Mouse (Mus musculus) MEL-GATA-1-ER (cell line): ENCODE results near the gene Agr2.
A peak's percentile ranks its signal among the peaks of the same experiment; 100 is the strongest.

Experiments
- DNase-seq: peaks from one replicate; pipeline ENCODE4 v3.0.0-alpha.2; 2012; ENCODE audit warnings: low read depth; ENCODE audit errors: extremely low read depth

Gene Agr2

DNA sequence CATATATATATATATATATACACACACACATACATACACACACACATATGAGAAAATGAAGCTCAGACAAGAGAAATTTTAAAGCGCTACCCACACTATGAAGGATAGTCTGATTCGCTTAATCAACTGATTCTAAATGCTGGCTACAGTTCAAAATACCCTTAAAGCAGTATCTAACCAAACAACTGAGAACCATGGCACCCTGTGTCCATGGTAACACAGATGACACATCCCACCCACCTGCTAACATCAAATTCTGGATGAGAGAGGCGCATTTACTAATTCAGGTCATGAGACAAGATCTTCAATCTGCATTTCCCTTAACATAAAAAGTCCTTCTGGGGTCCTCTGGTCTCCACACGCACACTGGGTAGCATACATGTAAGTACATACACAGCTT is 33.4 kb downstream of the Agr2 start:
- no peak for DNase-seq

DNA sequence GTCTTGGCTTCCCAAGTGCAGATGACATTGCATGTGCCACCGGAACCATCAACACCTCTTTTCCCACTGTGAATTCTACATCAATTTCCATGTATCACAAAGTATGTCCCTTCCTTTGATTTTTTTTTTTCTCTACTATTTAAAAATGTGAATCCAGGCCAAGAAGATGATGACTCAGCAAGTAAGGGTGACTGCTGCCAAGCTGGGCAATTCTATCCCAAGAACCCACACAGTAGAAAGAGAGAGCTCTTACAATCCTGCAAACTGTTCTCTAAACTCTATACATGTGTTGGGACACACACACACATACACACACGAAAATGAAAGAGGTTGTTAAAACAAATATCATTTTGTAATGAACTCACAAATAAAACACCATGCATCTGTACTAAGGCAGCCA is 34.5 kb downstream of the Agr2 start:
- no peak for DNase-seq

DNA sequence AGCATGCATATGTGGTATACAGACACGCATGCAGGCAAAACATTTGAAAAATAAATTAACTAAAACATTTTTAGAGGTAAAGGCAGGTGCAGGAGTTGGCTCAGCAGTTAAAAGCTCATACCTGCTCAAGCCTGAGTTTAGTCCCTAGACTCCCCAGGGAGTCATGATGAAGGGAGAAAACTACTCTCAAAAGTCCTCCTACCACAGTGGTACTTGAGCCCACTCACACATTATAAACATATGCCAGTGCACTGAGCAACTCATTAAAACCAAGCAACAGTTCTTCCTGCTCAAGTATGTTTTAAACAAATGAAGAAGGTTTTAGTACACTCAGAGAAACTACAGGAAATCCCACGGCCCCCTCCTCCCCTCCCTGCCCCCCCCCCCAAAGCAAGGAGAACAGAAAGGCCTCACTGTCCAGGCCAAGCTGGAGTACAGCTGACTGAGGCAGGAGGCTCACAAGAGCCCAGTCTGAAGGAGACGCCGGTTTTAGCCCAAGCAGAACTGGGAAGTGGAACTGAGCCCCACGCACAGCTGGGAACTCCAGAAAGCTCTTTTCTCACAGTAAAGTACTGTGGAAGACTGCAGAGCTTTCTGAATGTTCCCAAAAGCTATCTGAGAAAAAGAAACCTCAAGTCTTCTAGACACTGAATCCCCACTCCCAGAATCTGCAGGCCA is 36.4 kb downstream of the Agr2 start:
- no peak for DNase-seq

DNA sequence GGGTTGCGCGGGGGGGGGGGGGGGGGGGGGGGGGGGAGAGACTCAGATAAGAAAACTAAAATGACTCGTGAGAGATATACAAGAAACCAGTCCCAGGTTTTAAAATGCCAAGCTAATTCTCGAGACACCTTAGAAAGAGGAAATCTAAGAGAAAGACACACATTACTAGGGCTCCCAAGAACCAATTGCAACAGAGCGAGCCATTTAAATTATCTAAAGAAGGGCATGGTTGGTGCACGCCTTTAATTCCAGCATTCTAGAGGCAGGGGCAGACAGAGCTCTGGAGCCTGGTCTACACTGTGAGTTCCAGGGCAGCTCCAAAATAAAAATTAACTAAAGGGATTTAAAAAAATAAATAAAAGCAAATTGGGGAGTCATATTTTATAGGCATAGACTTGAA is 37.0 kb downstream of the Agr2 start:
- DNase-seq = peak; percentile 9

DNA sequence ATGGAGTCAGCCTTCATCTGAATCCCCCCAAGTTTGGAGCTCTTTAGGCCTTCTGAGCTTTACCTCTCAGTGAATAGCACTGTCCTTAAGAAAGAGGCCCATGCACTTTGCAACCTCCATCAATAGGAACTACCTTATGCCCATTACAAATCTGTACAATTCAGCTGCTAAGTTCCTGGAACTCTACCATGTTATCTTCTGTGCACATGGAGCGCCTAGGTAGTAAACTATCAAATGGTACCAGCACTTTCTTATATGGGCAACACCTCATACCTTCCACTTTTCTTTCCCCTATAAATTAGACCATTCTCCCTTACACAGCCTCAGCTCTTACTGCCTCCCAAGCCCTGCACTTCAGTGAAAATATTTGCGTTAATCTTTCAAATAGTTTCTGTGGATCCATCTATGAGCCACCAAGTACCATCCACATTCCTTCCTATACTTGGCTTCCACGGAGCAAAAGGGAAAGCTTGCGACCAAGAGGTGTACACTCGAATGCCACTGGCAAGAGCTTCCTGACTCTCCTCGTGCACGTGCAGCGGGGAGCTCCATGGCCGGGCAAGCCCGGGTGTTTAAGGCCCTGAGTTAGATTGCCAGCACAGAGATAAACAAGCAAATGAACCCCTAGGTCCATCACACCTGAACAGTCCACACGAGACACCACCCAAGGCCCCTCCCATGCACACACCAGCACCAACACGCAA is 38.1 kb downstream of the Agr2 start:
- no peak for DNase-seq

DNA sequence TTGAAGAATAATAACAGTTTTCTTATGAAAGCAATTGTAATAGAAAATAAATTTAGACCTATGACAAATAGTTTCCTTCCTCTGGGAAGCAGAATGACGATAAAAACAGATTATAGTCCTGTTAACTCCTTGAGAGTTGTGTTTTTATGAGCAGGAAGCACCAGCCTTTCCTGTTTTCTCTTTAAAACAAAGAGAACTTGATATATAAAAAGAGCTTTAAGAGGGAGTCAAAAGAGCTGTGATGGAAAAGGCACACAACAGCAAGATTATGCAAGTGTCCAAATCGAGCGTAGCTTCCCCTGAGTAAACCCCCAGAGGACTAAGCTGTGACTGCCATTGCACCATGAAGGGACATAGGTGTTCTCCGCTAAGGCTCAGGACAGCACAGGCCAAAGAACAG is 39.7 kb downstream of the Agr2 start:
- no peak for DNase-seq

DNA sequence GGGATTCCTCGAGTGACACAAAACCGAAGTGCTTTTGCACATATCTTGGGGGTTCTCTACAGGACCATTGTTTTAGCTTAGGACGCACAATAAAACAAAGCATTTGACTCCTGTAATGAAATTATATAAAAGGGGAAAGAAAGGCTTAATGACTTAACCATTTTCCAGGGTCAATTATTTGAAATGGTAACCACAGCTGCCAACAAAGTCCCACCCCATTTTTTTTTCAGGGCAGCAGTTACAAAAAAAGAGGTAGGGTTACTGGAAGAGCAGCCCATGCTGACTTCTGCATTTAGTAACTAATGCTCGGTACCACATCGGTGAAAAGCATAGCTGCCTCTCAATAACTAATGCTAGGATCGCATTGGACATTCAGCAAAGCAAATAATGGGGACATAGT is 42.8 kb downstream of the Agr2 start:
- DNase-seq = no peak

DNA sequence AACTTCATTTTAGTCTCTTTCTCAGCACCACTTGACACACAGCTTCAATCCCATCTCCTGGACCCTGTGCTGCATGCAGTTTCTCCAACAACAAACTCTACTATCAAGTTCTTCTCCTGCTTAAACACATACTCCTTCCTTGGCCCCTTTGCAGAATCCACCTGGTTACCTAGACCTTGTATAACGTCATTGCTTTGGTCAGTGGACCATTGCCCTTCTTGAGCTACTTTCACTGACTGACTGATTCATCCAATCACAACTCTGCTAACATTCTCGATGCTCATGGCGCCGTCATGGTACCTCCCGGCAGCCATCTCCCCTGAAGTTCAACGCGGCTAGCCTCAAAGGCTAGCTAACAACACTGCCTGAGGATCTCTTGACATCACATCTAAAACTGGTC is 43.4 kb downstream of the Agr2 start:
- DNase-seq = no peak

DNA sequence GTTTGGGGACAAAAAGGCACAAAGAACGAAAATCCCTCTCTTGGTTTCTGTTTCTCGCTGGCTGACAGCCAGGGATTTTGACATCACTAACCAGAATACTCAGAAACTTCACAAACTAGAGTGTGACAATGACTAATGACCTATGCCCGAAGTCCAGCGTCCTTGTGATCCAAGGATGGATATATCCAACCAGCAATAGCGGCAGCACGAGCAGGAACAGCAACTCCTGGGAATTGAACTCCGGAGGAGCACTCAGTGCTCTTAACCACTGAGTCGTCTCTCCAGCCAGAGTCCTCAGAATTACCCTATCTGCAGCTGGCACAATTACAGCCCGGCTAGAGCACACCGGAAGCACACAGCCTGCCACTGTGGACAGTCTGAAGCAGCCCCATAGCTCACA is 44.1 kb downstream of the Agr2 start:
- no peak for DNase-seq

DNA sequence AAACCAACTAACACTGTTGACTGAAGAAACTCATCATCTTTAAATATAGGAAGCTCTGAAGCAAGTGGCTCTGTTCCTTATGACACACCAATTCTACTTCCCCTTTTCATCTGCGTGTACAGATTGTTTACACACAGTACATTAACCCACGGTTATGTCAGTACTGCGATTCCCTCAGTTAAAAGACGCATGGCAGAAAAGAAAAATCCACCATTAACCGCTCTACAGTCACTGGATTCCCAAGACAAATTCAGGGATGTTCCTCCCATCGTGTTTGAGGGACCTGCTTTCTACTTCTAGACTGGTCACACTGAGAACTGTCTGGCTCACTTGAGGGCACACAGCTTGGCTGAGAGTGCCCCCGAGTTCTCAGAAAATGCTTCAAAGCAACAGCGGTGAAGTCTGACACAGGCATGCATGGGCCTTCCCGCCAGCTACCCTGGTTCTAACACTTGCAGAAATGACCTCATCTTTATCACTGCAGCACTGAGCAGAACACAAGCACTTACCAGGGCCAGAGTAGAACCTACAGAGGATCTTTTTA is 46.9 kb downstream of the Agr2 start:
- DNase-seq = peak; percentile 77

DNA sequence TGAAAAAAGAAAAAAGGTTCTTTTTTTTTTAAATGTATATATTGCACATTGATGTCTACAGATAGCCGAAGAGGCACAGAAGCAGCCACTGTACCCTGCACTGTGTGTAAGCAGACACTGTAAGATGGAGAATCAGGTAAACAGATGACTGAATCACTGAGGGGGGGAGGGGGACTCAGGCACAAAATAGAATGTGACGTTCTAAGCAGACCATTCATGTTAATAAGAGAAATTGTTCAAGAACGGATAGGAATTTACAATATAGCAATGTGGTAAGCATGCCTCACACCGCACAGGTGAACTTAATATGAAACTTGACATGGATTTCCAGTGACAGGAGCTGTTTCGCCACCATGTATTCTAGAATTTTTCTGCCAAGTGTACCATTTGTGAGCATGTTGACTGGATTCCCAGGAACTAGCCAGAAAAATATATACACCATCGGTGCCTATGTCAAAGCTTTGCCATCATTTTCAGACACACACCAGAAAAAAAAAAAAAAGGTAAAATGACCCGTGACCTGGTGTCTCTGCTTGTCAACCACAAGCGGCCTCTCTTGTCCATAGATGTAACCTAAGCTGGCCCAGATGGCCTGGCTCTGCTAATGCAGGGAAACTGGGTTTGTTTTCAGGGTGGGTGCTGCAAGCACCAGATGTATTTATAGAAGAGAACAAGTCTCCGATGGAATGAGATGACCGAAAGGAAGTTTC is 48.0 kb downstream of the Agr2 start:
- DNase-seq = no peak

DNA sequence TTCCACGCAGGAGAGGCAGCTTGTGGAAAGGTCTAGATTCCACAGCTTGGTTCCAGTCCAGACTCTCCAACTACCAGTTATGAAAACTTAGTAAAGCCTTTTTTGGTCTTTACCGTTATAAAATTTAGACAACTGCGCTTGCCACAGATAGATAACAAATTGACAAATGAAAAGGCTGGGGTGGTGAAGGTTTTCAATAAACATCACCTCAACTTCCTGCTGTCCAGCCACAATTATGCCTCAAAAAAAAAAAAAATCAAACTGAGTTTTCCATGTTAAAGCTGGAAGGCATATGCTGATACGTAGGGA is 48.5 kb downstream of the Agr2 start:
- peak; percentile 25 for DNase-seq

DNA sequence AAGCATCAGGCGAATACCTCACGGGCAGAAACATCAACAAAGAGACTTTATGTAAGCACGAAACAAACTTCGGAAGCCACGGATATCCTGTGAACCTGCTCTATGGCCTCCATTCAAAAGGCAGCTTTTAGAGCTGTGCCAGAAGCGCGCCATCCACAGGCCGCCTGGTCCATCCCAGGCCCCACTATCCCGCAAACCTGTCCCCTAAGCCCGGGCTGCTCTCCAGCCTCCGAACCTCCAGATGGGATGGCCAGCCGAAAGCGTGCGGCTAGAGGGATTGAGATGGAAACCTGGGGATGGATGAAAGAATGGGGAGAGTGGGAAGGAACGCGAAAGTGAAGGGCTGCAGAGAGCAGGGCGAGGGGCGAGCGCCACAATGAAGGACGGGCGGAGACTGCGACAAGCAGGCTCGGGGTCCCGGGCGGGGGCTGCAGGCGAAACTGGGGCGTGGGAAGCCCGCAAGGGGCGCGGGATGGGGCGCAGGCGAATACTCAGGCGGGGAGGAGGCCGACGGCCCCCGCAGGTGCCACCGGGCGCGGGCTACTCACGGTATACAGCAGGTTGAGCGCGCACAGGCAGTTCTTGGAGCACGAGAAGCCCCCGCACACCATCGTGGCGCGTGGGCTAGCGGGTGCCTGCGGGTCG is 49.1 kb downstream of the Agr2 start:
- DNase-seq = no peak

DNA sequence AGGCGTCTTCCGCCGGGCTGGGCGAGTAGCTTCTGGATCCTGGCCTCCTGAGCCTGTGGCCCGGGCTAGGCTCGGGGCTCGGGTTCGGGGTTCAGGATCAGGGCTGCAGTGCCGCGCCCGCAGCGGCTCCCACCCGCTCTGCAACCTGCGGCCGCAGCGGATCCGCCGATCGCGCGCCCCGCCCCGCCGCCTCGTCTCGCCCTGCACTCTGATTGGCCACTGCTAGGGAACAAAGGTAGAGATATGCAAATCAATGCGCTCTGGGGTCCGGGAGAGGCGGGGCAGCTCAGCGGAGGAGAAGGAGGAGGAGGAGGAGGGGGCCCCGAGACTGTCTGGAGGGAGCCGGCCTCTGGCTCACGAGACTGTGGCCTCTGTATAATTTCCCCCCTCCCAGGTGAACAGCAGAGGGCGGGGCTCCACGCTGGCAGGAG is 49.7 kb downstream of the Agr2 start, which contains the start of gene Tspan13:
Gene Tspan13 (minus strand): TSS at position 153 of the 431 bp plus-strand sequence.
- DNase-seq = peak; percentile 76

DNA sequence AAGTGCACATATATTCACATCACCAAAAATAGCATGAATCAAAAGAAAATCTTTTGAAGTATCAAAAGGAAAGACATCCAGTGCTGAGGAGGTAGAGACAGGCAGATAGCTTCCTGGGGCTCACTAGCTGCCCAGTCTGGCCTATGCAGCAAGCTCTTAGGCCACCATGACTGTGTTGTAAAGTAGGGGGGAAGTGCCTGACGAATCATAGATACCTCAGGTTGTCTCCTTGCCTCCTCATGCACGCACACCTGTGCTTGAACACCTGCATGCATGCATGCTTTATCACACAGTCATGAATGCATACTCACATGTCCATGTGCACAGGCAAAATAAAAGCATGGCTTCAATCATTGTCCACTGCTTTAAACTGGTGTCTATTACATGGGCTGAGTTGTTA is 52.0 kb downstream of the Agr2 start:
- no peak for DNase-seq

DNA sequence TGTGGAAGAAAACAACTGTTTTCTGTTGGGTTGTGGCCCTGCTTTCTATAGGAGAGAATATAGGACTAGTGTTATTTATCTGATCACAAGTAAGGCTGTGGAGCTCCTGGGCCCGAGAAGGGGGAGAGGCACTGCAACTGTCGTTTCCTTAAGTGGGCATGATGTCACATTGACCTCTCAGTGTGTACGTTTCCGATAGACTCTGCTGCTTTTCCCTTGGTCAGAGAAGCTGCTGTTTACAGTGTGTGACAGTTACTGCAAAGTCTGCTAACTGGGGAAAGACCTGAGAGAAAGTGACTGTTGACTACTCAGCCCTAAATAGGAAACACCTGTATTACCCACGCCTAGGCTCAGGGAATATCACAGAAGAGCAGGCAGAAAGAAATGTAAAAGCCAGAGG is 53.5 kb downstream of the Agr2 start:
- no peak for DNase-seq

DNA sequence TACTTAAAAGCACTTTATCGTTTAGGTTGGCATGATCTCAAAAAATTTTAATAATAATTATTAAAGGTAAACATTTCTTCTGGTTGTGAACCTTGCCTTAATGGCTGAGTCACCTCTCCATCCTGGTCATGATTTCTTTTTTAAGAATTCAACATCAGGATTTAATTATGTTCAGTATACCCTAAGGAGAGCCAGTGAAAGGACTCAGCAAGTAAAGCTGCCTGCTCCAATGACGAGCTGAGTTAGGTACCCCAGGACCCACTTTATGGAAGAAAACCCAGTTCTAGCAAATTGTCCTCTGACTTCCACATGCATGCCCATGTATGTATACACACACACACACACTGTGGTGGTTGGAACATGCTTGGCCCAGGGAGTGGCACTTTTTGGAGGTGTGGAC is 54.9 kb downstream of the Agr2 start:
- no peak for DNase-seq

DNA sequence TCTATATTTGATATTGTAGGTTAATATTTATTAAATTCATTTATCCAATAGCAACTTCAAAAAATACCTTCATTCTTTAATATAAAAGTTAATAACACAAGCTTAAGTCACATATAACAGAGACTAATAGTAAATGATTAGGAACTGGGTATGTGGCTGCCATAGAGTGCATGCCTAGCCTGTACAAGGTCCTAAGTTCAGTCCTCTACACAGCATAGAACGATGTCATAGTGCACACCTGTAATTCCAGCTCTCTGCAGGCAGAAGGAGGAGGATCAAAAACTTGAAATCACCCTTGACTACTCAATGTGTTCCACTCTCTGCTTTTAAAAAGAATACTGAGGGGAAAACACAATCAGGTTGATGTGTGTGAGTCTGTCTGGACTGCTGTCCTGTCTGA is 57.6 kb downstream of the Agr2 start:
- DNase-seq = no peak
